Mouse (Mus musculus): ENCODE measurements around the gene Cep170. TPM values are rescaled to one million over a fixed set of nuclear protein-coding genes. Genes with fewer than 3 reads are reported as not detected.

Gene Cep170
- polyA plus RNA-seq, 1 experiment from 2014 or later: 95.2 TPM

- H3K36me3 ChIP-seq: 0 out of 2 replicates have a peak, but pooled peaks cover 5% of the 10 kb centered on the region
- WGBS: 32% methylated on average over 2 of the region's 2 CpGs
- H3K4me3 ChIP-seq: no peak overlapping the region
- no peaks in the 10 kb centered on the region for H3K27me3 ChIP-seq
- H3K4me1 ChIP-seq: peaks cover 11% of the 10 kb centered on the region
- no peaks in the 10 kb centered on the region for H3K9me3 ChIP-seq
- H3K4me2 ChIP-seq (replicated peaks): no peak overlapping the region
- no peak overlapping the region for H3K9ac ChIP-seq (replicated peaks)
- no peak overlapping the region for H3K27ac ChIP-seq (replicated peaks)
- peak; percentile 74 for ATAC-seq (ENCODE audit: low FRiP score, low read depth)
Observed at GRCm38 (mm10) chr1:176800728-176801365, 13.0 kb downstream of the Cep170 start.

- 0 out of 2 replicates have a peak, but pooled peaks cover 5% of the 10 kb centered on the region for H3K36me3 ChIP-seq
- peaks cover 16% of the 10 kb centered on the region for H3K4me1 ChIP-seq
- no peaks in the 10 kb centered on the region for H3K9me3 ChIP-seq
- no peak overlapping the region for H3K27ac ChIP-seq (replicated peaks)
- ATAC-seq (ENCODE audit: low FRiP score, low read depth): no peak
- H3K4me3 ChIP-seq: no peak overlapping the region
- H3K27me3 ChIP-seq: no peaks in the 10 kb centered on the region
- H3K4me2 ChIP-seq (replicated peaks): no peak overlapping the region
- H3K9ac ChIP-seq (replicated peaks): no peak overlapping the region
Observed at GRCm38 (mm10) chr1:176798673-176799072, 15.2 kb downstream of the Cep170 start.

GRCm38 (mm10) chr1:176792175-176792574 lies 21.7 kb downstream of the Cep170 start:
- Histone ChIP-seq H3K27ac (replicated peaks) (no peak overlapping the region), H3K4me1 (0 out of 2 replicates have a peak, but pooled peaks cover 8% of the 10 kb centered on the region), H3K9ac (replicated peaks) (no peak overlapping the region), H3K9me3 (no peaks in the 10 kb centered on the region), H3K36me3 (peaks cover 31% of the 10 kb centered on the region), H3K27me3 (no peaks in the 10 kb centered on the region), H3K4me3 (no peak overlapping the region), H3K4me2 (replicated peaks) (no peak overlapping the region)
- WGBS: 97% methylated on average over 1 of the region's 1 CpGs
- ATAC-seq (ENCODE audit: low FRiP score, low read depth): no peak

GRCm38 (mm10) chr1:176789326-176789725 lies 24.5 kb downstream of the Cep170 start:
- H3K9me3 ChIP-seq: no peaks in the 10 kb centered on the region
- WGBS: 94% methylated on average over 7 of the region's 7 CpGs

GRCm38 (mm10) chr1:176774533-176774932 lies 39.3 kb downstream of the Cep170 start:
- Histone ChIP-seq H3K4me3 (no peak overlapping the region), H3K9me3 (no peaks in the 10 kb centered on the region), H3K9ac (replicated peaks) (no peak overlapping the region), H3K4me2 (replicated peaks) (no peak overlapping the region), H3K36me3 (peaks cover 48% of the 10 kb centered on the region), H3K4me1 (no peaks in the 10 kb centered on the region), H3K27ac (replicated peaks) (no peak overlapping the region), H3K27me3 (no peaks in the 10 kb centered on the region)
- ATAC-seq (ENCODE audit: low FRiP score, low read depth): no peak
- 77% methylated on average over 4 of the region's 4 CpGs for WGBS

More at GRCm38 (mm10) chr1:176789326-176789725, 24.5 kb downstream of the Cep170 start:
- Histone ChIP-seq H3K9ac (replicated peaks) (no peak overlapping the region), H3K36me3 (peaks cover 37% of the 10 kb centered on the region), H3K4me3 (no peak overlapping the region), H3K4me2 (replicated peaks) (no peak overlapping the region), H3K4me1 (0 out of 2 replicates have a peak, but pooled peaks cover 3% of the 10 kb centered on the region), H3K27ac (replicated peaks) (no peak overlapping the region), H3K27me3 (no peaks in the 10 kb centered on the region)
- ATAC-seq (ENCODE audit: low FRiP score, low read depth): no peak

GRCm38 (mm10) chr1:176762295-176762694 lies 51.6 kb downstream of the Cep170 start:
- 96% methylated on average over 2 of the region's 2 CpGs for WGBS
- Histone ChIP-seq H3K4me3 (no peak overlapping the region), H3K4me2 (replicated peaks) (no peak overlapping the region), H3K9ac (replicated peaks) (no peak overlapping the region), H3K9me3 (no peaks in the 10 kb centered on the region), H3K27ac (replicated peaks) (no peak overlapping the region), H3K27me3 (no peaks in the 10 kb centered on the region), H3K36me3 (peaks cover 20% of the 10 kb centered on the region), H3K4me1 (no peaks in the 10 kb centered on the region)
- no peak for ATAC-seq (ENCODE audit: low FRiP score, low read depth)

GRCm38 (mm10) chr1:176760673-176761072 lies 53.2 kb downstream of the Cep170 start:
- no peak for ATAC-seq (ENCODE audit: low FRiP score, low read depth)
- no peak overlapping the region for H3K9ac ChIP-seq (replicated peaks)
- WGBS: 97% methylated on average over 1 of the region's 1 CpGs
- H3K27ac ChIP-seq (replicated peaks): no peak overlapping the region
- H3K4me3 ChIP-seq: no peak overlapping the region
- H3K9me3 ChIP-seq: no peaks in the 10 kb centered on the region
- no peaks in the 10 kb centered on the region for H3K4me1 ChIP-seq
- no peak overlapping the region for H3K4me2 ChIP-seq (replicated peaks)
- peaks cover 32% of the 10 kb centered on the region for H3K36me3 ChIP-seq
- no peaks in the 10 kb centered on the region for H3K27me3 ChIP-seq

- H3K4me1 ChIP-seq: peaks cover 3% of the 10 kb centered on the region; the same call in 1 of the 2 replicates
Observed at GRCm38 (mm10) chr1:176755586-176755985, 58.3 kb downstream of the Cep170 start.

GRCm38 (mm10) chr1:176753861-176754718 lies 59.8 kb downstream of the Cep170 start:
- Histone ChIP-seq H3K4me3 (no peak overlapping the region), H3K9ac (replicated peaks) (no peak overlapping the region), H3K27ac (replicated peaks) (no peak overlapping the region), H3K4me2 (replicated peaks) (no peak overlapping the region), H3K36me3 (peaks cover 42% of the 10 kb centered on the region), H3K4me1 (peaks cover 3% of the 10 kb centered on the region; the same call in 1 of the 2 replicates), H3K9me3 (no peaks in the 10 kb centered on the region), H3K27me3 (no peaks in the 10 kb centered on the region)
- 72% methylated on average over 14 of the region's 14 CpGs for WGBS
- peak; percentile 44; the same call in 1 of the 2 replicates for ATAC-seq (ENCODE audit: low FRiP score, low read depth)

More at GRCm38 (mm10) chr1:176755586-176755985, 58.3 kb downstream of the Cep170 start:
- no peak overlapping the region for H3K9ac ChIP-seq (replicated peaks)
- H3K9me3 ChIP-seq: no peaks in the 10 kb centered on the region
- H3K4me3 ChIP-seq: no peak overlapping the region
- H3K36me3 ChIP-seq: peaks cover 45% of the 10 kb centered on the region
- H3K4me2 ChIP-seq (replicated peaks): no peak overlapping the region
- no peak overlapping the region for H3K27ac ChIP-seq (replicated peaks)
- no peaks in the 10 kb centered on the region for H3K27me3 ChIP-seq
- ATAC-seq (ENCODE audit: low FRiP score, low read depth): no peak
- 95% methylated on average over 9 of the region's 9 CpGs for WGBS

GRCm38 (mm10) chr1:176749708-176750107 lies 64.2 kb downstream of the Cep170 start:
- Histone ChIP-seq H3K4me2 (replicated peaks) (no peak overlapping the region), H3K36me3 (peaks cover 19% of the 10 kb centered on the region; the same call in 1 of the 2 replicates), H3K9ac (replicated peaks) (no peak overlapping the region), H3K4me1 (peaks cover 3% of the 10 kb centered on the region; the same call in 1 of the 2 replicates), H3K9me3 (no peaks in the 10 kb centered on the region), H3K4me3 (no peak overlapping the region), H3K27me3 (no peaks in the 10 kb centered on the region), H3K27ac (replicated peaks) (no peak overlapping the region)
- ATAC-seq (ENCODE audit: low FRiP score, low read depth): no peak
- 93% methylated on average over 7 of the region's 7 CpGs for WGBS

GRCm38 (mm10) chr1:176732834-176733233 lies 81.0 kb downstream of the Cep170 start:
- Histone ChIP-seq H3K4me1 (no peaks in the 10 kb centered on the region), H3K9ac (replicated peaks) (no peak overlapping the region), H3K4me2 (replicated peaks) (no peak overlapping the region), H3K36me3 (peaks cover 54% of the 10 kb centered on the region), H3K4me3 (no peak overlapping the region), H3K9me3 (no peaks in the 10 kb centered on the region), H3K27ac (replicated peaks) (no peak overlapping the region), H3K27me3 (no peaks in the 10 kb centered on the region)
- no peak for ATAC-seq (ENCODE audit: low FRiP score, low read depth)
- 98% methylated on average over 2 of the region's 2 CpGs for WGBS

- Histone ChIP-seq H3K9ac (replicated peaks) (no peak overlapping the region), H3K9me3 (no peaks in the 10 kb centered on the region), H3K4me3 (no peak overlapping the region), H3K27ac (replicated peaks) (no peak overlapping the region), H3K4me1 (no peaks in the 10 kb centered on the region), H3K27me3 (no peaks in the 10 kb centered on the region), H3K4me2 (replicated peaks) (no peak overlapping the region), H3K36me3 (peaks cover 36% of the 10 kb centered on the region)
- ATAC-seq (ENCODE audit: low FRiP score, low read depth): no peak
- 95% methylated on average over 2 of the region's 2 CpGs for WGBS
Observed at GRCm38 (mm10) chr1:176730528-176730927, 83.3 kb downstream of the Cep170 start.
